Mouse (Mus musculus): ENCODE data around the gene Orm1. TPM values are rescaled to one million over a fixed set of nuclear protein-coding genes. Genes with fewer than 3 reads are reported as not detected.

Gene Orm1
- polyA plus RNA-seq, 1 experiment: not detected

GRCm38 (mm10) chr4:63338414-63339076, 5.8 kb upstream of the Orm1 start:
- H3K79me2 ChIP-seq (ENCODE audit: control insufficient read depth, insufficient read depth): no peaks in the 10 kb centered on the region
- peaks cover 10% of the 10 kb centered on the region for H3K27me3 ChIP-seq (ENCODE audit: control insufficient read depth, insufficient read depth, insufficient read length)
- peak in 1 of 3 experiments; percentile 38 for TF ChIP-seq MYOD1 (IDR thresholded peaks at IDR 0.05; ENCODE audit: control insufficient read depth in 1 of 3, insufficient read length in 2 of 3, low read depth in 2 of 3)
- no peak for TF ChIP-seq POLR2A (IDR thresholded peaks at IDR 0.05; ENCODE audit: insufficient read length, low read depth)

DNA sequence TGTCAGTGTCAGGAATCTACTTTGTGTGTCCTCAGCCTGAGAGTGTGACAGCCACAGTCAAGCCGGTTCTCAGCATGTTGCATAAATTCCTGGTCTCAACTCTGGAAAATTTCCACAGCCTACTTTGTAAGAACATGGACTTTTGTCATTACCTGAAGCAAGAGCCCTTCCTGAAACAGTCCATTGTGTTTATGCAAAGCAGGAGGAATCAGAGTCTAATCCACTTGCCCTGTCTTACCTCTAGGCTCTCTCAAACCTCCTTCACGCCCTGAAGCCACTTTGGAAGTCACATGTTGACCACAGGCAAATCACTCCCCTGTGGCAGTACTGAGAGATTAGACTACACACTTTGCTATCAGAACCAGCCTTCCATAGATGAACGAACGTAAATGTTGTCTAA, 1.9 kb upstream of the Orm1 start:
- Histone ChIP-seq H3K36me3 (ENCODE audit: control insufficient read depth, insufficient read depth) (no peaks in the 10 kb centered on the region), H3K4me2 (ENCODE audit: low read depth) (no peak overlapping the region), H3K27me3 (ENCODE audit: control insufficient read depth, insufficient read depth, insufficient read length) (peaks cover 10% of the 10 kb centered on the region), H3K4me3 (no peak overlapping the region), H3K79me2 (ENCODE audit: control insufficient read depth, insufficient read depth) (no peaks in the 10 kb centered on the region), H3ac (ENCODE audit: control insufficient read depth, insufficient read length) (no peak overlapping the region)
- TF ChIP-seq MAX (IDR thresholded peaks at IDR 0.05; ENCODE audit: low read depth): no peak

More at GRCm38 (mm10) chr4:63338414-63339076, 5.8 kb upstream of the Orm1 start:
- Histone ChIP-seq H3K36me3 (ENCODE audit: control insufficient read depth, insufficient read depth) (no peaks in the 10 kb centered on the region), H3ac (ENCODE audit: control insufficient read depth, insufficient read length) (no peak overlapping the region), H3K4me3 (no peak overlapping the region), H3K4me2 (ENCODE audit: low read depth) (no peak overlapping the region)

DNA sequence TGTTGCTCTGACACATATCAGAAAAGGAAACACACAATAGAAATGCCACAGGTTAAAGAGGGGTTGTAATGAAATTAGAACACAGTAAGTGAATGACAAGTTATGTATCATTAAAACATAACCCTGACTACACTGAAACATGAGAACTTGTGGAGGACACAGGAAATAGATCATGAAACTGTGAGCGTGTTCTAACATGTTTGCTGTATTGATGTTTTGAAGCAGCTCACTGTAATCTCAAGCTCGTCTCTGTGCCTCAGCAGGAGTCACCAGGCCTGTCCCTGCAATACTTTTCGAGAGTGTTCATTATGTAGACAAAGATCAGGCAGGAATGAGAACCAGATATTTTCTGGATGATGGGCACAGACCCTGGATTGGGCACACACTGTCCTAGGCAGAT, 752 bp upstream of the Orm1 start:
- H3K27me3 ChIP-seq (ENCODE audit: control insufficient read depth, insufficient read depth, insufficient read length): peaks cover 10% of the 10 kb centered on the region
- no peaks in the 10 kb centered on the region for H3K79me2 ChIP-seq (ENCODE audit: control insufficient read depth, insufficient read depth)
- no peak overlapping the region for H3ac ChIP-seq (ENCODE audit: control insufficient read depth, insufficient read length)
- no peak overlapping the region for H3K4me2 ChIP-seq (ENCODE audit: low read depth)
- no peak overlapping the region for H3K4me3 ChIP-seq
- H3K36me3 ChIP-seq (ENCODE audit: control insufficient read depth, insufficient read depth): no peaks in the 10 kb centered on the region
- TF ChIP-seq USF1 (IDR thresholded peaks at IDR 0.05; ENCODE audit: low read depth) (no peak), TCF12 (IDR thresholded peaks at IDR 0.05; ENCODE audit: insufficient read depth, poor library complexity, severe bottlenecking) (no peak), MYOG (IDR thresholded peaks at IDR 0.05; ENCODE audit: control insufficient read depth in 1 of 3, insufficient read depth in 1 of 3, insufficient read length in 2 of 3, low read depth in 2 of 3) (no peak), MYOD1 (IDR thresholded peaks at IDR 0.05; ENCODE audit: control insufficient read depth in 1 of 3, insufficient read length in 2 of 3, low read depth in 2 of 3) (no peak), MAX (IDR thresholded peaks at IDR 0.05; ENCODE audit: low read depth) (no peak), CEBPB (IDR thresholded peaks at IDR 0.05; ENCODE audit: insufficient read depth, poor library complexity, severe bottlenecking) (no peak), TCF3 (IDR thresholded peaks at IDR 0.05; ENCODE audit: insufficient read length, low read depth) (no peak), SRF (IDR thresholded peaks at IDR 0.05; ENCODE audit: control insufficient read depth, insufficient read length, low read depth) (no peak), REST (IDR thresholded peaks at IDR 0.05; ENCODE audit: insufficient read depth, insufficient read length) (no peak), E2F4 (IDR thresholded peaks at IDR 0.05; ENCODE audit: insufficient read depth) (no peak)

DNA sequence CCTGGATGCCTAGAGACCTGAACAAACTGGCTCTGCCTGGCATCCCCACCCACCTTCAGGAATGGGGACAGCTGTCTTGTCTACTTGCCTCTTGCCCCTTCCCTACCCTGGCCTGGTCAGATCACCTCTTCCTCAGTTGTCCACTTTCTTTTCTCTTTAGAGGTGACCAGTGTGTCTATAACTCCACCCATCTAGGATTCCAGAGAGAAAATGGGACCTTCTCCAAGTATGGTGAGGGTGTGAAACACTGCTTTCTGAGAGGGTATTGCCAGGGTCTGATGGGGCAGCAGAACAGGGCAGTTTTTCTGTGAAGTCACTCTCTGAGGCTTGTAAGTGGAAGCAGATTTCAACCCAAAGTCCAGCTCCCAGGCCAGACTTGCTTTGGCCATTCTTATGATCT, 901 bp downstream of the Orm1 start:
- Histone ChIP-seq H3ac (ENCODE audit: control insufficient read depth, insufficient read length) (no peak overlapping the region), H3K27me3 (ENCODE audit: control insufficient read depth, insufficient read depth, insufficient read length) (peaks cover 12% of the 10 kb centered on the region), H3K79me2 (ENCODE audit: control insufficient read depth, insufficient read depth) (no peaks in the 10 kb centered on the region), H3K36me3 (ENCODE audit: control insufficient read depth, insufficient read depth) (no peaks in the 10 kb centered on the region), H3K4me3 (no peak overlapping the region), H3K4me2 (ENCODE audit: low read depth) (no peak overlapping the region)
- TF ChIP-seq CEBPB (IDR thresholded peaks at IDR 0.05; ENCODE audit: insufficient read depth, poor library complexity, severe bottlenecking) (no peak), USF1 (IDR thresholded peaks at IDR 0.05; ENCODE audit: low read depth) (no peak), TCF3 (IDR thresholded peaks at IDR 0.05; ENCODE audit: insufficient read length, low read depth) (no peak), TCF12 (IDR thresholded peaks at IDR 0.05; ENCODE audit: insufficient read depth, poor library complexity, severe bottlenecking) (no peak), E2F4 (IDR thresholded peaks at IDR 0.05; ENCODE audit: insufficient read depth) (no peak)

DNA sequence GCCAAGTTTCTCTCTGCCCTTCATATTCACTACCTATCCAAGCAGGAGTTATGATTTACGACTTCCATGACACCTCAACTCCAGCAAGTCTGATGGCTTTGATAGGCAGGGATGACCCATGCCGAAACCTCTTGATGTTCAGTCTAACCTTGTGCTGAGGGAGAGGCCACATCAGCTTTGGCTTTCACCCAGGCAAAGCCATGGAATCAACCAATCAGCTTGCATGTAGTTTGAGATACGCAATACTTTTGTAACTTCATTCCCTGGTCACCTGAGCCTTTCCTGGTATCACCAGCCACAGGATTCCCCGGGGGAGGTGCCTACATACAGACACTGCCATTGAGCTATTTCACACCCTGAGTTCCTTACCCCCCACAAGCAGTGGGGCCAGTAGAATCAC, 2.3 kb downstream of the Orm1 start:
- H3K79me2 ChIP-seq (ENCODE audit: control insufficient read depth, insufficient read depth): no peaks in the 10 kb centered on the region
- H3K36me3 ChIP-seq (ENCODE audit: control insufficient read depth, insufficient read depth): no peaks in the 10 kb centered on the region
- no peak overlapping the region for H3K4me3 ChIP-seq
- no peak overlapping the region for H3ac ChIP-seq (ENCODE audit: control insufficient read depth, insufficient read length)
- H3K27me3 ChIP-seq (ENCODE audit: control insufficient read depth, insufficient read depth, insufficient read length): peaks cover 4% of the 10 kb centered on the region
- TF ChIP-seq SRF (IDR thresholded peaks at IDR 0.05; ENCODE audit: control insufficient read depth, insufficient read length, low read depth) (no peak), MYOD1 (IDR thresholded peaks at IDR 0.05; ENCODE audit: control insufficient read depth in 1 of 3, insufficient read length in 2 of 3, low read depth in 2 of 3) (no peak), MAX (IDR thresholded peaks at IDR 0.05; ENCODE audit: low read depth) (no peak), USF1 (IDR thresholded peaks at IDR 0.05; ENCODE audit: low read depth) (no peak), REST (IDR thresholded peaks at IDR 0.05; ENCODE audit: insufficient read depth, insufficient read length) (no peak), MYOG (IDR thresholded peaks at IDR 0.05; ENCODE audit: control insufficient read depth in 1 of 3, insufficient read depth in 1 of 3, insufficient read length in 2 of 3, low read depth in 2 of 3) (no peak), E2F4 (IDR thresholded peaks at IDR 0.05; ENCODE audit: insufficient read depth) (no peak), CEBPB (IDR thresholded peaks at IDR 0.05; ENCODE audit: insufficient read depth, poor library complexity, severe bottlenecking) (no peak), TCF12 (IDR thresholded peaks at IDR 0.05; ENCODE audit: insufficient read depth, poor library complexity, severe bottlenecking) (no peak), POLR2AphosphoS2 (IDR thresholded peaks at IDR 0.05; ENCODE audit: insufficient read length, low read depth) (no peak), POLR2A (IDR thresholded peaks at IDR 0.05; ENCODE audit: insufficient read length, low read depth) (no peak), TCF3 (IDR thresholded peaks at IDR 0.05; ENCODE audit: insufficient read length, low read depth) (no peak)
- H3K4me2 ChIP-seq (ENCODE audit: low read depth): no peak overlapping the region

All from myocyte (in vitro differentiated cells).